Mouse (Mus musculus): Measurements from ENCODE around the gene Ppp1r11. TPM values are rescaled to one million over a fixed set of nuclear protein-coding genes. Genes with fewer than 3 reads are reported as not detected.

Gene Ppp1r11
- polyA plus RNA-seq, 2 experiments = 116 to 125 TPM

- H3K9ac ChIP-seq (ENCODE audit: low read depth, low read length, severe bottlenecking) = peak overlapping the region; percentile 45; the same call in 1 of the 2 replicates
- no peak overlapping the region; the same call in 1 of the 2 replicates for H3K27ac ChIP-seq (replicated peaks; ENCODE audit: low read depth, low read length)
- peak overlapping the region; percentile 83 for H3K4me2 ChIP-seq (replicated peaks; ENCODE audit: low read depth, low read length, severe bottlenecking)
- DNase-seq (ENCODE audit: low spot score) (peak; percentile 52), ATAC-seq (ENCODE audit: low FRiP score, low read depth) (peak; percentile 39)
- no peaks in the 10 kb centered on the region for H3K9me3 ChIP-seq (ENCODE audit: control insufficient read depth, low read length)
- no peaks in the 10 kb centered on the region for H3K36me3 ChIP-seq (ENCODE audit: control insufficient read depth, insufficient read depth, low read length)
- H3K4me3 ChIP-seq (replicated peaks; ENCODE audit: low read length) = peak overlapping the region; percentile 45
- 0 out of 2 replicates have a peak, but pooled peaks cover 4% of the 10 kb centered on the region for H3K4me1 ChIP-seq (ENCODE audit: control insufficient read depth, insufficient read depth, low read length)
- peaks cover 32% of the 10 kb centered on the region for H3K27me3 ChIP-seq (ENCODE audit: control insufficient read depth, insufficient read depth, low read length)
- TF ChIP-seq POLR2A (IDR thresholded peaks at IDR 0.05; ENCODE audit: borderline replicate concordance, extremely low read depth, insufficient read depth, insufficient read length) = no peak
- WGBS = 57% methylated on average over 9 of the region's 10 CpGs
Measured at GRCm38 (mm10) chr17:36942391-36942790, 9.2 kb downstream of the Ppp1r11 start.

- no peaks in the 10 kb centered on the region for H3K36me3 ChIP-seq (ENCODE audit: control insufficient read depth, insufficient read depth, low read length)
- H3K27ac ChIP-seq (replicated peaks; ENCODE audit: low read depth, low read length) = no peak overlapping the region
- 0 out of 2 replicates have a peak, but pooled peaks cover 4% of the 10 kb centered on the region for H3K4me1 ChIP-seq (ENCODE audit: control insufficient read depth, insufficient read depth, low read length)
- no peaks in the 10 kb centered on the region for H3K9me3 ChIP-seq (ENCODE audit: control insufficient read depth, low read length)
- no peak for TF ChIP-seq POLR2A (IDR thresholded peaks at IDR 0.05; ENCODE audit: borderline replicate concordance, extremely low read depth, insufficient read depth, insufficient read length)
- 79% methylated on average over 2 of the region's 2 CpGs for WGBS
- no peak overlapping the region for H3K4me3 ChIP-seq (replicated peaks; ENCODE audit: low read length)
- peaks cover 10% of the 10 kb centered on the region for H3K27me3 ChIP-seq (ENCODE audit: control insufficient read depth, insufficient read depth, low read length)
- H3K9ac ChIP-seq (ENCODE audit: low read depth, low read length, severe bottlenecking) = no peak overlapping the region
- DNase-seq (ENCODE audit: low spot score) (no peak), ATAC-seq (ENCODE audit: low FRiP score, low read depth) (no peak)
- H3K4me2 ChIP-seq (replicated peaks; ENCODE audit: low read depth, low read length, severe bottlenecking) = no peak overlapping the region
Measured at GRCm38 (mm10) chr17:36938056-36938455, 13.5 kb downstream of the Ppp1r11 start.

- H3K36me3 ChIP-seq (ENCODE audit: control insufficient read depth, insufficient read depth, low read length) = no peaks in the 10 kb centered on the region
- DNase-seq (ENCODE audit: low spot score) (no peak), ATAC-seq (ENCODE audit: low FRiP score, low read depth) (no peak)
- 71% methylated on average over 2 of the region's 2 CpGs for WGBS
- H3K9ac ChIP-seq (ENCODE audit: low read depth, low read length, severe bottlenecking) = no peak overlapping the region
- H3K4me3 ChIP-seq (replicated peaks; ENCODE audit: low read length) = no peak overlapping the region
- no peaks in the 10 kb centered on the region for H3K9me3 ChIP-seq (ENCODE audit: control insufficient read depth, low read length)
- no peaks in the 10 kb centered on the region for H3K27me3 ChIP-seq (ENCODE audit: control insufficient read depth, insufficient read depth, low read length)
- no peaks in the 10 kb centered on the region for H3K4me1 ChIP-seq (ENCODE audit: control insufficient read depth, insufficient read depth, low read length)
- no peak overlapping the region for H3K4me2 ChIP-seq (replicated peaks; ENCODE audit: low read depth, low read length, severe bottlenecking)
- no peak for TF ChIP-seq POLR2A (IDR thresholded peaks at IDR 0.05; ENCODE audit: borderline replicate concordance, extremely low read depth, insufficient read depth, insufficient read length)
- H3K27ac ChIP-seq (replicated peaks; ENCODE audit: low read depth, low read length) = no peak overlapping the region
Measured at GRCm38 (mm10) chr17:36931806-36932205, 19.7 kb downstream of the Ppp1r11 start.

GRCm38 (mm10) chr17:36931130-36931529 lies 20.4 kb downstream of the Ppp1r11 start:
- Histone ChIP-seq H3K27ac (replicated peaks; ENCODE audit: low read depth, low read length) (no peak overlapping the region), H3K9me3 (ENCODE audit: control insufficient read depth, low read length) (no peaks in the 10 kb centered on the region), H3K4me2 (replicated peaks; ENCODE audit: low read depth, low read length, severe bottlenecking) (no peak overlapping the region), H3K4me3 (replicated peaks; ENCODE audit: low read length) (no peak overlapping the region), H3K9ac (ENCODE audit: low read depth, low read length, severe bottlenecking) (no peak overlapping the region), H3K36me3 (ENCODE audit: control insufficient read depth, insufficient read depth, low read length) (no peaks in the 10 kb centered on the region), H3K4me1 (ENCODE audit: control insufficient read depth, insufficient read depth, low read length) (no peaks in the 10 kb centered on the region), H3K27me3 (ENCODE audit: control insufficient read depth, insufficient read depth, low read length) (no peaks in the 10 kb centered on the region)
- no peak for TF ChIP-seq POLR2A (IDR thresholded peaks at IDR 0.05; ENCODE audit: borderline replicate concordance, extremely low read depth, insufficient read depth, insufficient read length)
- ATAC-seq (ENCODE audit: low FRiP score, low read depth) = no peak
- WGBS = 86% methylated on average over 4 of the region's 4 CpGs
- DNase-seq (ENCODE audit: low spot score) = no peak

GRCm38 (mm10) chr17:36930233-36930632 lies 21.3 kb downstream of the Ppp1r11 start:
- no peak for ATAC-seq (ENCODE audit: low FRiP score, low read depth)
- Histone ChIP-seq H3K36me3 (ENCODE audit: control insufficient read depth, insufficient read depth, low read length) (no peaks in the 10 kb centered on the region), H3K27ac (replicated peaks; ENCODE audit: low read depth, low read length) (no peak overlapping the region), H3K27me3 (ENCODE audit: control insufficient read depth, insufficient read depth, low read length) (no peaks in the 10 kb centered on the region), H3K9ac (ENCODE audit: low read depth, low read length, severe bottlenecking) (no peak overlapping the region), H3K4me3 (replicated peaks; ENCODE audit: low read length) (no peak overlapping the region), H3K4me2 (replicated peaks; ENCODE audit: low read depth, low read length, severe bottlenecking) (no peak overlapping the region), H3K4me1 (ENCODE audit: control insufficient read depth, insufficient read depth, low read length) (no peaks in the 10 kb centered on the region), H3K9me3 (ENCODE audit: control insufficient read depth, low read length) (no peaks in the 10 kb centered on the region)
- no peak for TF ChIP-seq POLR2A (IDR thresholded peaks at IDR 0.05; ENCODE audit: borderline replicate concordance, extremely low read depth, insufficient read depth, insufficient read length)
- WGBS = 69% methylated on average over 6 of the region's 6 CpGs
- DNase-seq (ENCODE audit: low spot score) = no peak

Measured in limb, embryonic 14.5 days (tissue).